Mouse (Mus musculus) kidney, embryonic 14.5 days (tissue): ENCODE measurements at regions not wholly inside any gene's neighbourhood (a gene's known extent, or its start where the extent isn't known, plus 50 kb on each side); places are given as distances from the start of the nearest gene placed in this dataset.

Experiments used
- ATAC-seq: fragments of 200-750 bp; cut with Nextera tagmentation; 2 replicates; pipeline ENCODE4 v1.8.0; 2017; ENCODE audit warnings: moderate number of reproducible peaks, mild to moderate bottlenecking, moderate TSS enrichment, moderate library complexity; ENCODE audit not compliant: low FRiP score, low TSS enrichment
- H3K27ac ChIP-seq: fragments of 300-500 bp; sonication (generic); 2 replicates; pipeline ENCODE4 v1.5.1; 2014; ENCODE audit warnings: low read depth, mild to moderate bottlenecking, low read length, moderate library complexity, mixed read lengths
- H3K27me3 ChIP-seq: fragments of 300-500 bp; sonication (generic); 2 replicates; pipeline ENCODE4 v1.6.1; 2014; ENCODE audit warnings: mild to moderate bottlenecking, low read length; ENCODE audit not compliant: control insufficient read depth, insufficient read depth
- H3K36me3 ChIP-seq: fragments of 300-500 bp; sonication (generic); 2 replicates; pipeline ENCODE4 v1.6.1; 2014; ENCODE audit warnings: low read length, mixed read lengths; ENCODE audit not compliant: control insufficient read depth, insufficient read depth
- H3K4me1 ChIP-seq: fragments of 300-500 bp; sonication (generic); 2 replicates; pipeline ENCODE4 v1.6.1; 2014; ENCODE audit warnings: low read length, mixed read lengths; ENCODE audit not compliant: control insufficient read depth, insufficient read depth
- H3K4me2 ChIP-seq: fragments of 300-500 bp; sonication (generic); replicated peaks from 2 replicates; pipeline ENCODE4 v1.6.1; 2014; ENCODE audit warnings: low read depth, mild to moderate bottlenecking, low read length
- H3K4me3 ChIP-seq: fragments of 300-500 bp; sonication (generic); 2 replicates; pipeline ENCODE4 v1.5.1; 2014; ENCODE audit warnings: mild to moderate bottlenecking, low read length
- H3K9ac ChIP-seq: fragments of 300-500 bp; sonication (generic); 2 replicates; pipeline ENCODE4 v1.6.1; 2014; ENCODE audit warnings: low read depth, mild to moderate bottlenecking, low read length, moderate library complexity
- H3K9me3 ChIP-seq: fragments of 300-500 bp; sonication (generic); 2 replicates; pipeline ENCODE4 v1.6.1; 2016; ENCODE audit warnings: low read length; ENCODE audit not compliant: control insufficient read depth
- WGBS: fragments of 180-500 bp; shearing (Covaris S2); extraction: QIAGEN DNeasy Blood & Tissue Kit; methylation state at CpG from one replicate; pipeline ENCODE4 v1.1.7; 2014; 5-methylcytosine and 5-hydroxymethylcytosine counted together

GRCm38 (mm10) chr8:44273300-44273699, 563.5 kb upstream of the Adam34 start:
- Histone ChIP-seq H3K4me2 (no peak overlapping the region), H3K4me1 (no peaks in the 10 kb centered on the region), H3K27ac (no peak overlapping the region), H3K9me3 (no peaks in the 10 kb centered on the region), H3K27me3 (no peaks in the 10 kb centered on the region), H3K36me3 (no peaks in the 10 kb centered on the region), H3K9ac (no peak overlapping the region), H3K4me3 (no peak overlapping the region)
- ATAC-seq: peak; percentile 91
- WGBS: 29% methylated on average over 4 of the region's 4 CpGs

GRCm38 (mm10) chr8:44318216-44318615, 608.4 kb upstream of the Adam34 start:
- no peaks in the 10 kb centered on the region for H3K4me1 ChIP-seq
- no peak overlapping the region for H3K4me2 ChIP-seq
- no peaks in the 10 kb centered on the region for H3K27me3 ChIP-seq
- ATAC-seq: no peak
- no peak overlapping the region for H3K4me3 ChIP-seq
- H3K9me3 ChIP-seq: no peaks in the 10 kb centered on the region
- H3K9ac ChIP-seq: no peak overlapping the region
- H3K36me3 ChIP-seq: no peaks in the 10 kb centered on the region
- no peak overlapping the region for H3K27ac ChIP-seq

DNA sequence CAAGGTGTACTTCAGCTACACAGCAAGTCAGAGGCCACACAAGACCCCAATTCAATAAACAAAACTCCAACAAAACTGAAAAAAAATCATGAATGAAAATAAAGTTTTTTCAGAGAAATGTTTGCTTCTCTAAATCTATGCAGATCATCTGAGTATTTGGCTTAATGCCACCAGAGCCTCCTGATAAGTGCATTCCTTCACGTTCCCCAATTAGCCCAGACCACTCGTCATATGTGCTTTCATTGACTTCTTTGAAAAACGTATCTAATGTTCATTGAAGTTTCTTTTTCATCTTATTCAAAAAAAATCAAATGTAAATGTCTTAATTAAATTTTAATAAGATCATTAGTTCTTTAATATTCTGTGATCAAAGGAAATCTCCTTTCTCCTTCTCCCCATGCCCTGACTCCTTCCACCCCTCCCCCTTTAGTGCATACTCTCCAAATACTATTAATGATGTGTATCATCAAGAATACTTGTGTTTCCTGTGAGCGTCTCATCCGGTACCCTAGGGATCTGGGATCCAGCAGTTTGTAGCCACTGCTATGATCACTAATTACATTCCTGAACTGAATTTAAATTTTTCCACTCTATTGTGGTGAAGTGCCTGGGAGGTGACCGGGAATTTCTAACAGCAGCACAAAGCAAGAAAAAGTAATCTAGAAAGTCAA, 600.8 kb upstream of the Fat1 start:
- Histone ChIP-seq H3K36me3 (no peaks in the 10 kb centered on the region), H3K27ac (no peak overlapping the region), H3K9me3 (no peaks in the 10 kb centered on the region), H3K4me1 (no peaks in the 10 kb centered on the region), H3K4me3 (no peak overlapping the region), H3K27me3 (no peaks in the 10 kb centered on the region), H3K9ac (no peak overlapping the region), H3K4me2 (no peak overlapping the region)
- ATAC-seq: no peak
- 73% methylated on average over 6 of the region's 6 CpGs for WGBS

DNA sequence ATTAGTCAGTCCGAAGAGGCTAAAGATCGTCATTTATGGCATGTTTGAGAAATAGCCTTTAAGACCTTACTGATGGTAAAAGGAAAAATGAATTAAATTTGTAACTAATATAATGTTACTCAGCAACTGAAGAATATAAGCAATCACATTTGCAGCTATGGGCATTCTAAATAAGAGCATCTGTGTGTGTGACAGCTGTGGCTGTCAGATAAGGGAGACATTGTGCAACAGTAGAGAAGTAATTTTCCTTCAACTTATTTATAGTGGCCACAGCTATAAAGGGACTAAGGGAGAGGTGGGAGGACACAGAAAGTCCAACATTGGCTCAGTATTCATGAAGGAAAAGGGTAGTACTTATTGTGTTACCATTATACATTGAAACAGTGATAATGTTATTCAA, 591.8 kb upstream of the Fat1 start:
- no peak overlapping the region for H3K9ac ChIP-seq
- H3K36me3 ChIP-seq: no peaks in the 10 kb centered on the region
- 76% methylated on average over 2 of the region's 2 CpGs for WGBS
- H3K4me1 ChIP-seq: no peaks in the 10 kb centered on the region
- no peak overlapping the region for H3K4me2 ChIP-seq
- ATAC-seq: no peak
- no peak overlapping the region for H3K27ac ChIP-seq
- H3K4me3 ChIP-seq: no peak overlapping the region
- H3K9me3 ChIP-seq: no peaks in the 10 kb centered on the region
- no peaks in the 10 kb centered on the region for H3K27me3 ChIP-seq

- Histone ChIP-seq H3K27ac (no peak overlapping the region), H3K4me2 (no peak overlapping the region), H3K4me1 (no peaks in the 10 kb centered on the region), H3K9ac (no peak overlapping the region), H3K27me3 (no peaks in the 10 kb centered on the region), H3K36me3 (no peaks in the 10 kb centered on the region), H3K9me3 (no peaks in the 10 kb centered on the region), H3K4me3 (no peak overlapping the region)
- WGBS: 63% methylated on average over 2 of the region's 2 CpGs
- ATAC-seq: no peak
These were observed 591.3 kb upstream of the Fat1 start for GRCm38 (mm10) chr8:44343924-44344323.

GRCm38 (mm10) chr8:44347412-44347811, 587.8 kb upstream of the Fat1 start:
- no peaks in the 10 kb centered on the region for H3K27me3 ChIP-seq
- H3K4me2 ChIP-seq: no peak overlapping the region
- no peaks in the 10 kb centered on the region for H3K4me1 ChIP-seq
- ATAC-seq: no peak
- H3K9me3 ChIP-seq: no peaks in the 10 kb centered on the region
- H3K36me3 ChIP-seq: no peaks in the 10 kb centered on the region
- no peak overlapping the region for H3K27ac ChIP-seq
- H3K9ac ChIP-seq: no peak overlapping the region
- no peak overlapping the region for H3K4me3 ChIP-seq
- 78% methylated on average over 1 of the region's 1 CpGs for WGBS

GRCm38 (mm10) chr8:44373987-44374386, 561.3 kb upstream of the Fat1 start:
- Histone ChIP-seq H3K9me3 (no peaks in the 10 kb centered on the region), H3K4me2 (no peak overlapping the region), H3K4me3 (no peak overlapping the region), H3K27me3 (no peaks in the 10 kb centered on the region), H3K9ac (no peak overlapping the region), H3K4me1 (no peaks in the 10 kb centered on the region), H3K27ac (no peak overlapping the region), H3K36me3 (no peaks in the 10 kb centered on the region)
- 75% methylated on average over 6 of the region's 6 CpGs for WGBS
- no peak for ATAC-seq

DNA sequence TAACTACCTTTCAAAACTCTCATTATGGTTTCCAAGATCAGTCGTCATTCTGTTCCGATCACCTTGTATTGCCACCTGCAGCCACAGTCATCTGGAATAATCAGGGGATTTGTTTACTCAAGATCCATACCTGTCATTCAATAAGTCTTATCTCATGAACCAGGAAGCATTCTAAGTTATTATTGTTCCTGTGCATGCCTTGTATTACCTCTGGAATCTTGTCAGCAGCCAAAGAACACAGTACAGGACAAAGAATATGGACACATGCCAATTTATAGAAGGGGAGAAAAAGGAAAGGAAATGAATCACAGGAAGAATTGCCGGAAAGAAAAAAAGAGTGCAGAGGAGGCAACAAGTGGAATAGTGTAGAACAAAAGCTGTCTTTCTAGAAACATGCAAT, 557.5 kb upstream of the Fat1 start:
- ATAC-seq: no peak
- H3K4me1 ChIP-seq: no peaks in the 10 kb centered on the region
- H3K9ac ChIP-seq: no peak overlapping the region
- H3K9me3 ChIP-seq: no peaks in the 10 kb centered on the region
- no peak overlapping the region for H3K27ac ChIP-seq
- H3K27me3 ChIP-seq: no peaks in the 10 kb centered on the region
- 78% methylated on average over 3 of the region's 3 CpGs for WGBS
- no peak overlapping the region for H3K4me3 ChIP-seq
- no peaks in the 10 kb centered on the region for H3K36me3 ChIP-seq
- H3K4me2 ChIP-seq: no peak overlapping the region

DNA sequence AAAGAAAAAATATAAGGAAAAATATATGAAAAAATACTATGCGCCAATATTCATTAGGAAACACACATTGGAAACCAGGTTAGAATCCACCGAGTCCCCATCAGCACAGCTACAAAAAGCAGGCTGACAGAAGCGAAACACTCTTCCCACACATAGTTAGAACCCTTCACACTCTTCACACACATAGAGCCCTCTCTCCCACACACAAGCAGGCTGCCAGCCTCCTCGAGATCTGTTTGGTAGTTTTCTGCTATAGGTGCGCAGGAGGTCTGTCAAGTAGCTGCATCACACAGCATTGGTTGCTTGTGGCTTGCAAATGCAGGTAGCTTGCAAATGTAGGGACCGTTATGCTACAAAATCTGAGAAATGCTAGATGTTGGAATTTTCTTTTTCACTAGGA, 526.8 kb upstream of the Fat1 start:
- H3K27me3 ChIP-seq: no peaks in the 10 kb centered on the region
- no peaks in the 10 kb centered on the region for H3K4me1 ChIP-seq
- H3K4me2 ChIP-seq: no peak overlapping the region
- no peak overlapping the region for H3K9ac ChIP-seq
- H3K36me3 ChIP-seq: no peaks in the 10 kb centered on the region
- no peak overlapping the region for H3K4me3 ChIP-seq
- WGBS: 89% methylated on average over 6 of the region's 6 CpGs
- ATAC-seq: no peak
- no peak overlapping the region for H3K27ac ChIP-seq
- no peaks in the 10 kb centered on the region for H3K9me3 ChIP-seq
